Mouse (Mus musculus): ENCODE results near the gene Ylpm1. TPM values are rescaled to one million over a fixed set of nuclear protein-coding genes. Genes with fewer than 3 reads are reported as not detected.

Ylpm1 gene
- total RNA-seq, 1 experiment from 2014 or later, result 63.3 TPM

- peak in 1 of 2 experiments; percentile 19; a peak in 2 of 4 replicates for ATAC-seq (replicated peaks in 1 of 2; ENCODE audit: insufficient read depth in 1 of 2, low FRiP score in 2 of 2, low TSS enrichment in 1 of 2, low read depth in 1 of 2, poor library complexity in 2 of 2, severe bottlenecking in 2 of 2)
Measured at GRCm38 (mm10) chr12:84996501-84997398, 629 bp downstream of the Ylpm1 start.

- no peak for ATAC-seq (replicated peaks in 1 of 2; ENCODE audit: insufficient read depth in 1 of 2, low FRiP score in 2 of 2, low TSS enrichment in 1 of 2, low read depth in 1 of 2, poor library complexity in 2 of 2, severe bottlenecking in 2 of 2)
Measured at GRCm38 (mm10) chr12:84999053-84999452, 2.9 kb downstream of the Ylpm1 start.

- no peak for ATAC-seq (replicated peaks in 1 of 2; ENCODE audit: insufficient read depth in 1 of 2, low FRiP score in 2 of 2, low TSS enrichment in 1 of 2, low read depth in 1 of 2, poor library complexity in 2 of 2, severe bottlenecking in 2 of 2)
Measured at GRCm38 (mm10) chr12:85006206-85006605, 10.1 kb downstream of the Ylpm1 start.

- ATAC-seq (replicated peaks in 1 of 2; ENCODE audit: insufficient read depth in 1 of 2, low FRiP score in 2 of 2, low TSS enrichment in 1 of 2, low read depth in 1 of 2, poor library complexity in 2 of 2, severe bottlenecking in 2 of 2), result no peak
Measured at GRCm38 (mm10) chr12:85007021-85007420, 10.9 kb downstream of the Ylpm1 start.

- no peak for ATAC-seq (replicated peaks in 1 of 2; ENCODE audit: insufficient read depth in 1 of 2, low FRiP score in 2 of 2, low TSS enrichment in 1 of 2, low read depth in 1 of 2, poor library complexity in 2 of 2, severe bottlenecking in 2 of 2)
Measured at GRCm38 (mm10) chr12:85009776-85010175, 13.7 kb downstream of the Ylpm1 start.

GRCm38 (mm10) chr12:85010541-85010940 is 14.4 kb downstream of the Ylpm1 start:
- ATAC-seq (replicated peaks in 1 of 2; ENCODE audit: insufficient read depth in 1 of 2, low FRiP score in 2 of 2, low TSS enrichment in 1 of 2, low read depth in 1 of 2, poor library complexity in 2 of 2, severe bottlenecking in 2 of 2), result no peak

GRCm38 (mm10) chr12:85012185-85012584 is 16.1 kb downstream of the Ylpm1 start:
- no peak for ATAC-seq (replicated peaks in 1 of 2; ENCODE audit: insufficient read depth in 1 of 2, low FRiP score in 2 of 2, low TSS enrichment in 1 of 2, low read depth in 1 of 2, poor library complexity in 2 of 2, severe bottlenecking in 2 of 2)

- no peak for ATAC-seq (replicated peaks in 1 of 2; ENCODE audit: insufficient read depth in 1 of 2, low FRiP score in 2 of 2, low TSS enrichment in 1 of 2, low read depth in 1 of 2, poor library complexity in 2 of 2, severe bottlenecking in 2 of 2)
Measured at GRCm38 (mm10) chr12:85022071-85022470, 25.9 kb downstream of the Ylpm1 start.

- no peak for ATAC-seq (replicated peaks in 1 of 2; ENCODE audit: insufficient read depth in 1 of 2, low FRiP score in 2 of 2, low TSS enrichment in 1 of 2, low read depth in 1 of 2, poor library complexity in 2 of 2, severe bottlenecking in 2 of 2)
Measured at GRCm38 (mm10) chr12:85032710-85033109, 36.6 kb downstream of the Ylpm1 start.

GRCm38 (mm10) chr12:85051218-85051617 is 55.1 kb downstream of the Ylpm1 start:
- ATAC-seq (replicated peaks in 1 of 2; ENCODE audit: insufficient read depth in 1 of 2, low FRiP score in 2 of 2, low TSS enrichment in 1 of 2, low read depth in 1 of 2, poor library complexity in 2 of 2, severe bottlenecking in 2 of 2), result no peak

- ATAC-seq (replicated peaks in 1 of 2; ENCODE audit: insufficient read depth in 1 of 2, low FRiP score in 2 of 2, low TSS enrichment in 1 of 2, low read depth in 1 of 2, poor library complexity in 2 of 2, severe bottlenecking in 2 of 2), result no peak
Measured at GRCm38 (mm10) chr12:85071043-85071442, 74.9 kb downstream of the Ylpm1 start.

- ATAC-seq (replicated peaks in 1 of 2; ENCODE audit: insufficient read depth in 1 of 2, low FRiP score in 2 of 2, low TSS enrichment in 1 of 2, low read depth in 1 of 2, poor library complexity in 2 of 2, severe bottlenecking in 2 of 2), result no peak
Measured at GRCm38 (mm10) chr12:85077100-85077499, 81.0 kb downstream of the Ylpm1 start.

- no peak for ATAC-seq (replicated peaks in 1 of 2; ENCODE audit: insufficient read depth in 1 of 2, low FRiP score in 2 of 2, low TSS enrichment in 1 of 2, low read depth in 1 of 2, poor library complexity in 2 of 2, severe bottlenecking in 2 of 2)
Measured at GRCm38 (mm10) chr12:85084257-85084656, 88.1 kb downstream of the Ylpm1 start.

- ATAC-seq (replicated peaks in 1 of 2; ENCODE audit: insufficient read depth in 1 of 2, low FRiP score in 2 of 2, low TSS enrichment in 1 of 2, low read depth in 1 of 2, poor library complexity in 2 of 2, severe bottlenecking in 2 of 2), result no peak
Measured at GRCm38 (mm10) chr12:85084941-85085340, 88.8 kb downstream of the Ylpm1 start.

- no peak for ATAC-seq (replicated peaks in 1 of 2; ENCODE audit: insufficient read depth in 1 of 2, low FRiP score in 2 of 2, low TSS enrichment in 1 of 2, low read depth in 1 of 2, poor library complexity in 2 of 2, severe bottlenecking in 2 of 2)
Measured at GRCm38 (mm10) chr12:85087845-85088244, 91.7 kb downstream of the Ylpm1 start.

- ATAC-seq (replicated peaks in 1 of 2; ENCODE audit: insufficient read depth in 1 of 2, low FRiP score in 2 of 2, low TSS enrichment in 1 of 2, low read depth in 1 of 2, poor library complexity in 2 of 2, severe bottlenecking in 2 of 2), result no peak
Measured at GRCm38 (mm10) chr12:85091190-85091589, 95.1 kb downstream of the Ylpm1 start.

- peak; percentile 48 to 53; a peak in 2 of 4 replicates for ATAC-seq (replicated peaks in 1 of 2; ENCODE audit: insufficient read depth in 1 of 2, low FRiP score in 2 of 2, low TSS enrichment in 1 of 2, low read depth in 1 of 2, poor library complexity in 2 of 2, severe bottlenecking in 2 of 2)
Measured at GRCm38 (mm10) chr12:85092214-85092613, 96.1 kb downstream of the Ylpm1 start.

- ATAC-seq (replicated peaks in 1 of 2; ENCODE audit: insufficient read depth in 1 of 2, low FRiP score in 2 of 2, low TSS enrichment in 1 of 2, low read depth in 1 of 2, poor library complexity in 2 of 2, severe bottlenecking in 2 of 2), result peak in 1 of 2 experiments; percentile 44; a peak in 2 of 4 replicates
Measured at GRCm38 (mm10) chr12:85094010-85094409, 97.9 kb downstream of the Ylpm1 start.

GRCm38 (mm10) chr12:85094706-85095105 is 98.6 kb downstream of the Ylpm1 start:
- no peak for ATAC-seq (replicated peaks in 1 of 2; ENCODE audit: insufficient read depth in 1 of 2, low FRiP score in 2 of 2, low TSS enrichment in 1 of 2, low read depth in 1 of 2, poor library complexity in 2 of 2, severe bottlenecking in 2 of 2)

Data from hematopoietic stem cell, adult 5-6 weeks (primary cell).